Mouse (Mus musculus) cerebellum, postnatal 10 days (tissue): Measurements from ENCODE around the gene Spata19.

Experiments used
- DNase-seq, 2 experiments: peaks; one replicate each; pipeline ENCODE4 v3.0.0; 2021; ENCODE audit warnings: mixed read lengths in 2 of 2

Spata19 gene

DNA sequence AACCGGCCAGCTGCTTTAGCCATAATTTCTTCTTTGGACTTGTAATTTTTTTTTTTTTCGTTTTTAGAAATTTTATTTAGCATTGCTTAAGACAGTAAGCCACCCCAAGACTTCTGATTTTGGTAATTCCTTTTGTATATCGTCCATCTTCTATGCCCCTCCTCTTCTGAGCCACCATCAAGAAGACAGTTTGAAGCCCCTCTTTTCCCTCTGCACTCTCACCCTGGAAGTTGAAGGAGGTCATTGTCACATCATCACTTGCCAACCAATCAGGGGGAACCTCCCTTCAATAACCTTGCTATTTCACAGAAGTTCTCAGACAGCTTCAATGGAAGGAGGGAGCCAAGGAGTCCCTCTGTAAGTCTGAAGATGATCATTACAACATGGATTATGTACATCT lies at the start of gene Spata19:
TSS of gene Spata19 (plus strand) at position 301 of the 400 bp plus-strand sequence.
- DNase-seq = no peak

DNA sequence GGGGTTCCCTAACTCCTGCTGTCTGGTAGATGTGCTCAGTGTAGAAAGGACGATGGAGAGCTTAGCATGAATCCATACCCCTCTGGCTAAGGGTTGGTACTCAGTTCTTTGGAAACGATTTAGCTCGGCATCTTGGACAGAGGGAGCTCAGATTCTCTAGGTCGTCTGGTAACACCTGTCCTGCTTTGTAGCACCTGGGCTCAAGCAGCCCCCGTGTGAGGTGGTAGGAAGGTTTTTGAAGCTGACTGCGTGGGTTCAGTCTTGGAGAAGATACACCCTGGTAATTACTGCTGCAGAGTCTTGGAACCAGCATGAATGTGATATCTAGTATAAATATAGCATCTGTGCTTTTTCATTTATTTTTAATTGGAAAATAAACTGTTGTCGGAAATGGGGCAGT lies 43.5 kb upstream of the Spata19 start:
- DNase-seq = no peak

DNA sequence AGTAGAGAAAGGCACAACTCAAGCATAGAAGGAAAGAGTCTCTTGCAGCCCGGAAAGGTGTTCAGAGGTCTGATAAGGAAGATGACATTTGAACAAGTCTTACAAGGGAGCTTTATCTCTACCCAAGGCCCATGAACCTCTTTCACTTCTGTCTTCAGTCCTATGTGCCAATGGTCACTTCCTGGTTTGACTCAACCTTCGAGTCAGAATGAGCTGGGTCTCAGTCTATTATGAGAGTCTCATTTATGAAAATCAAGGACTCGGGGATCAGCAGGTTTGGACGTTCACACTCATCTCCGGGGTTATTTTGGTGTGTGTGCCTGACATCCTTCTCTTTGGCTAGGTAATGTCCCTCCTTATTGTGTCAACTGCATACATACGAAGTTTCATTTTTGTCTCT lies 38.7 kb upstream of the Spata19 start:
- no peak for DNase-seq

DNA sequence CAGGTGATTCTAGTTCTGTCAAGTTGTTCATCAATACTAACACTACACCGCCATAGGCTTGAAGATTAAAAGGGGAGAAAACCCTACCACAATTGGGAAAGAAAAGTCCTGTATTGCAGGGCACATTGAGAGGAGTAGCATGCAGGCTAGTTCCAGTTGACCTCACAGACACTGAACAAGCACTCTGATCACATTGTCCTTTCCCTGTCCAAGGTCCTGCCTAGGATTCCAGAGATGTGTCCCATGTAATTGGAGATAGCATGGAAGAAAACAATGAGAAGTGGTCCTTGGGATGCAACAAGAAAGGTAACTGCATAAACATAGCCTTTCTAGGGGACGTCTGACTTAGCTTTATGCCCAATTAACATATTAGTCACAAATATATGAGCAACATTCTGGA lies 29.4 kb upstream of the Spata19 start:
- no peak for DNase-seq

DNA sequence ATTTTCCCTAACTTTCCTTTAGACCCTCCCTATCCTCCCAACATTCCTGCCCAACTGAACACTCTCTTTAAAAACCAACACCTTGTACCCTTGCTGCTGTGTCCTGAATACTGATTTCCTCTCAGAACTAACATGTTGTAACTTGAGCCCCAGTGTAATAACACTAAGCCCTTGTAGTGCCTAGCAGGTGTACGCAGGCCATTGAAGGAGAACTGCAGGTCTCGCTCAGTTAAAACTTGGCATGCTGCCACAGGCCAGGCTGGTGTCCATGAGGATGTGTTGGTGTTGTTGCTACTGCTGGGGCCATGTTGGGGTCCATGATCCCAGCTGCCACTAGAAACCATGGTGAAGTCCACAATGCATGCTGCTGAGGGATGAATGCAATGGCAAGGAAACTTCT lies 27.5 kb upstream of the Spata19 start:
- peak; percentile 27 to 29 for DNase-seq

DNA sequence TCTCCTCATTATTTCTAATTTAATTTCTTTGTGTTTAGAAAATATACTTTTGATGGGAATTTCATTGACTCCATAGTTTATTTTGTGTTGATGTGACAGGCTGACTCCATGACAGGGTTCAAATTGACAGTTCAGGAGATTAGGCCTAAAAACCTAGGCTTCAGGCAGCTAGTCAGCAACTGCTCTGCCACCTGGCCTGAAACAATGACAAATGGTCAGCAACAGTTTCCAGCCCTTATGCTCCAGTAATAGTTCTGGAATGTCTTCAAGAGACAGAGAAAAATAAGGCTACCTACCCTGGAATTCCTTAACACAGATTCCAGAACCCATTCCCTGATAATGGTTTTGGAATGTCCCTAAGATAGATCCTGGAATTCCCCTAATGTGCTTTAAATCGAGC lies 20.9 kb upstream of the Spata19 start:
- peak in 1 of 2 experiments; percentile 29 for DNase-seq

DNA sequence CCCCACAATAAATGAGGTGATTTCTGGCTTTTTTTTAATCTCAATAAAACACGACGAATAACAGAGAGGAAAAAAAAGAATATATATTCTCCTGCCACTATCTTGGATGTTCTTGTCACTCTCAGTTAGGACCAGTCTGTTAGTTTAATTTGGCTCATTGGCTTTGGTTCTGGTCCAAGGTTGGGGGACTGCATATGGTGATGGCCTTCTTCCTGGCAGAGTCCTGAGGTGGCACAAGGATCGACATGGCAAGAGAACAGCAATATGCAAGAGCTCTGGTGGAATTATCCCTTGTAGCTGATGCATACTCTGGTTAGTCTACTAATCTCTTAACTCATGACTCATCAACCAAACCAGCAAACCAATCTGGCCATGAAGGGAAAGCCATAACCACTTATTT lies 9.6 kb upstream of the Spata19 start:
- peak; percentile 90 to 91 for DNase-seq

DNA sequence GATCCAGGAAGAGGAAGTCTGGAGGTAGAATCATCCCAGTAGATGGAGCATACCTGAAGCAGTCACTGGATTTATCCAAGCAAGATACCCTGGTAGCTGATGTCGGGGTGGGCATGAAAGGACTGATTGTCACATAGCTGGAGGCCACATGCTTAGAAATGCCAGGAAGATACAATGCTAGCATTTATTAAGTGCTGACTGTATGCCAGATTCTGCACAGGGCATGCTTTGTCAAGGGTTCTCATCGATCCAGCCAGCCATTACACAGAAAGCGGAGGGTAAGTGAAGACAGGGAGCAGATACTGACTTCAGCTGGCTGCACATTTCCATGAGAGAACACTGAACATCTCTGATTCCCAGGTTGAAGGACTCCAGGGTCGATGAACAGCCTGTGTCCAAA lies 4.6 kb downstream of the Spata19 start:
- no peak for DNase-seq

DNA sequence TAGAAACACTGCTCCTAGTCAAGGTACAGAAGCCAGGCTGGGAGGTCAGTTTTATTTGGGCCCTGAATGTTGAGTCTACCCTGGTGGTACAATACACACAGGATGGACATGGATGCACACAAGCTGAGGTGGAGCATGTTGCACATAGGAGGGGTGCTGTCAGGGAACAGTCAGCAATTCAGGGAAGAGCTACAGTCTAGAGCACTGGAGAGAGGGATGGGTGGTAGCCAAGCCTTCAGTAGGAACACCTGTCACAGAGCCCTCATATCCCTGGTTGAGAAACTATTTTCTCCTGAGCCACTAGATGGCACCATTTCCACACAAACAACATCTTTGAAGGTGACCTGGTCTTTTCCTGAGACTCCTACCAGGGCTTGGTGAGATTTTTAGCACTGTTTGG lies 13.1 kb downstream of the Spata19 start:
- DNase-seq = peak; percentile 88 to 89

DNA sequence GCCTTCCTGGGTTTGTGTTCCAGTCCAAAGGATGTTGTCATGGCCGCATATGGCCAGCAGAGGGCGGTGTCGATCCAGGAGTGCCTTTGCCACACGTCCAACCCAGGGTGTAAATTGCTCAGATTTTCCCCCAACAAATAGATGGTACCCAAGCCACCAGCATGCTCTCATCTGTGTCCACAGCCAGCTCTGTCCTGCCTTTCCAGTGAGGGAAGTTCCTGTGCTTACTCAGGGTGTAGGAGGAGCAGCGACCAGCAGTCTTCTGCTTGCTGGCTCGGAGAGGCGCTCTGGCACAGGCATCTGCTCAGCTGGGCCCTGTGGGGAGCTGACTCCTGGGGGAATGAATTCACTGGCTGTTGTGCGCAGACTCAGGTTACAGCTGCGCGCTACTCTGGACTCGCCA lies 17.5 kb downstream of the Spata19 start:
- DNase-seq = peak; percentile 90 to 92

DNA sequence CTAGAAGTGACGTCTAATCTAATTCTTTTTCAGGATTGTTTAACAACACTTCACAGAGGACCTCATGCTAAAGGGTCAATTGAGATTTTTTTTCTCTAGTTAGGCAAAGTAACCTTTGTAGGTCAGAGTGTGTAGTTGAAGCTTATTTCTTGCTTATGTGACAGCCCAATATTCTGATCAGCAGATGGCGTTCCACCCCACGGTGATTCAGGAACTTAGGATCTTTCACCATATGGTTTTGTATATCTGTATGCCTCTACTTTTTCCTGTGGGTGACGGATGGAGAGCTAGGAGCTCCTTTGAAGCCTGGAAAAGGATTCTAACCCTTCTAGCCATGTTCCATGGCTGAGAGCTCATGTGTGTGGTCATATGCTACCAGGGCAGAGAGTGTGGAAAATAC lies 27.9 kb downstream of the Spata19 start:
- peak; percentile 31 to 32 for DNase-seq

DNA sequence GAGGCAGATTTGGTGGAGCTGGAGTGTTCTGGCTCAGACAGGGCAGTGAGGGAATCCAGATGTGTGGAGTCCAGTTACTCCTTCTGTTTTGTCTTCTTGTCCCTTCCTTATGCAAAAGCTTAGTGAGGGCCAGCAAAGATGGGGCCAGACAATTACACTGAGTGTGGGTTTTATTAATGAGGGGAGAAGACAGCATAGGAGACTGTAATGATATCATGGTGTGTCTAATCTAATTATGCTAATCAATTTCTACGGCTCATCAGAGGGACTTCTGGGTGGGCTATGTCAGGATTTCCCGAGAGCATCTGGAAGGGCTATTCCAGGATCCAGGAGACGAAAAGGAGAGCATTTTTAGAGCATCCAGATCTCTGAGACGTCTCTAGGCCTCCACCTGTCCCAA lies 32.0 kb downstream of the Spata19 start:
- DNase-seq = no peak

DNA sequence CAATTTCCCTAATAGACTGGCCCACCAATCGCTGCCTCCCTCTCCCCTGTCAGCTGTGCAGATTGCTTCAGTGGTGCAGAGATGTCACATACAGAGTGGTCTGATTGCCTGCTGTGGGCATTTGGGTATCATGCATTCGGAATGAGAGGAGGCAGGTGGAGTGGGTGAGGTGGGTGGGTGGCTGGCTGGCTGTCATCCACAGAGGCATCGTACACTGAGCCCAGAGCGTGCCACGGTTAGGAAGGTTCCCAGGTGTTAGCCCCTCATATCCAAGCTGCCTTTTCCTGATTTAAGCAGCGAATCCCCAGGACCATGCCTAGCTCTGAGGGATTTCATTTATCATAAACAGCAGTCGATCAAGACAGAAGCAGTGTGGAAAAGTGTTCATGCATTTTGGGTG lies 36.7 kb downstream of the Spata19 start:
- peak; percentile 39 to 51 for DNase-seq

DNA sequence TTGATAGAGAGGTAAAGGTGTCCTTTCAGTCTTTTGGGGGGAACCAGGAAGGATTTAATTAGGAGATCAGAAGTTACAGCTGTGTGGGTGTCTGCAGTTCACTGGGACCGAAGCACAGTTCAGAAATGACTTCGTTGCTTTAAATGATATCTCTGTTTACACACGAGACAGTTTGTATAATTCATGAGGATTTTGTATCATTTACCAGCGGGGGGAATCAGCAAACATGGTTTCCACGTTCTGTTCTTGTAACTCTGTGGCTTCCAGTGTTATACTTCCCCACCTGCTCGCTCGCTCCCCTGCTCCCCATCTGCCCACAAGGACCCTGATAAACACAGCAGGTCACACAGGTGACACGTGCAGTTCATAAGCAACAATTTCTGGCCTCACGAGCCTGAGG lies 39.3 kb downstream of the Spata19 start:
- DNase-seq = no peak

DNA sequence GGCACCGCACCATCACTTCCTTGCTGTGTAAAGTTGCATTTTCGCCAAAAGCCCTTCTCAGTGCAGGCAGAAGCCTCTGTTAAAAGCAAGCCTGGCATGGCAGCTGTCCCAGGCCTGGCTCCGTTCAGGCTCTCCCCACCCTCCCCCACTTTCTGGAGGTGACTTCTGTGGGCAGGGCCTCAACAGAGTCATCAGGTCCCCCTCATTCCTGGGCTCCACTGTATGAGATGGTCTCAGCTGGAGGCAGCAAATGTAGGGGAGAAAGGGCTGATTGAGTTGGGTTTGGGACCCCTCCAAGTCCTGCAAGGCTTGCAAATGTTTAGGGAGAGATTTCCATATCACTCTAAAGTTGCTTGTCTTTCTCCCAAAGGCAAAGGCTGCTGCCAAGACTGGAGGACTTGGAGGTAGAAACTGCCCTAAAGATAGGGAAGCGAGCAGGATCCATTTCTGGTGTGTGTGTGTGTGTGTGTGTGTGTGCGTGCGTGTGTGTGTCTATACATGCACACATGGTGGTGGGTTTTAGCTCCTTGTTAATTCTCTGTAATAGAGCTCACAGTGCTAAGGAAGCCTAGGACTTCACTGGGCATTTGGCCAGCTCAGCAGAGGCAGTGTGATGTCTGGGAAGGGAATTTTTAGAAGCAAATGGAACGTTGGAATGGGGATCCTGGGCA lies 40.9 kb downstream of the Spata19 start:
- DNase-seq = peak; percentile 77 to 85

DNA sequence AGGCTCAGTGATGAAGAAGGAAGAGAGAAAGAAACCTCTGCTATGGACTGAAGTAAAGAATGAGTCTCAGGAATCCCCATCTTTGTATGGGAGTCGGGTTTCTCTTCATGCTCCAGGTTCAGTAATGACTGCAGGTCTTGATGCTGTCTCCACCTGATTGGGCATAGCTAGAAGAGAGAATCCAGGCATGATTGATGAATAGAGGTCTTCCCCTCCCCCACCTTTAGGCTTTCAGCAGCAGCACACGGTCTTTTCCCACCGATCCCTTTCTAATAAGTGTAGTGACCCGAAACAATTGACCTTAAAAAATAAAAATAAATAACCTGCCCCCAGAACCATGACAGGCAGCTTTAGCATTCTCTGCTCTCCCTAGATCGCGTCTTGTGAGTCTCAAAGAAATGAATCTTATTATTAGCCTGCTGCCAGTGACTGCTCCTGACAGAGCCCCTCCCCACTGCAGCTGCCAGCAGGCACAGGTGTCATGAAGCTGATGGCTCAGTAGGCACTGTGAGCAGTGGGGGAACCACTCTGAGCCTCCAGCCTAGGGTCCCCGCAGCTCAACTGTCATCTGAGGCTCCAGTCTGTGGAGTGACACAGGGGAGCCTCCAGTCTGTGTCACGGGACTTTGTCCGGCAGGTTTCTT lies 53.3 kb downstream of the Spata19 start:
- DNase-seq = peak in 1 of 2 experiments; percentile 16
